ENCODE assay signal across 25 mouse cellular contexts in the genomic region with DNA sequence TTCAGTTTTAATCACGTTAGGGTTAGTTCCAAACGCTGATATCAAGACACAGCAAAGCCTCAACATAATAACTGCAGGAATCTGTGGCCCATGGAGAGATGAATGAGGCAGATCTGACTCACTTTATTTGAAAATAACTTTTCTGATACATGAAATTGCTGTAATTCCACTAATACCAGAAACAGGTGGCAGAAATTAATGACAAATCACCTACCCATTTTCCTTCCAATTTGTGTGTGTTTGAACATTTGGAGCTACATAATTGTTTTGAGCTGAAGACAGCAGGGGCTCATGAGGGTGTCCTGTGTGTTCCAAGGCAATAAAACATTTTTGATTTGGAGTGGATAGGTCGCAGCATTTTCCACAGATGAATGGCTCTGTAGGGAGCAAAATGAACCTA.
"Had no signal": no experiment of that assay in that cellular context is flagged by ENCODE, and none has a peak within 500 bp of the region (broad histone marks: within the 10 kb centered on the region; RNA-seq: fewer than 3 reads in every experiment).

No protein-coding gene starts in this region.

- H3K4me2 ChIP-seq: heart, embryonic 11.5 days; heart, embryonic 13.5 days; heart, embryonic 15.5 days; hindbrain, embryonic 13.5 days; hindbrain, embryonic 15.5 days; kidney, embryonic 15.5 days; limb, embryonic 13.5 days; limb, embryonic 15.5 days; liver, embryonic 12.5 days had no signal

- H3K4me3 ChIP-seq: gastrocnemius, adult 2 months; heart, embryonic 13.5 days; heart, embryonic 15.5 days; hindbrain, embryonic 13.5 days; hindbrain, embryonic 15.5 days; kidney, embryonic 15.5 days; limb, embryonic 13.5 days; limb, embryonic 15.5 days; liver, embryonic 12.5 days had no signal

- DNase-seq: gastrocnemius, adult 2 months; gastrocnemius, postnatal 10 days; gastrocnemius, postnatal 25 days; heart, adult 18-20 months; heart, postnatal 14 days; heart, postnatal 36 days; kidney, adult 11 months; kidney, adult 2 months; kidney, adult 9 months; kidney, postnatal 14 days; kidney, postnatal 36 days; left cerebral cortex, postnatal 4 days had no signal

- H3K27me3 ChIP-seq: heart, embryonic 13.5 days; heart, embryonic 15.5 days; hindbrain, embryonic 13.5 days; hindbrain, embryonic 15.5 days; kidney, embryonic 15.5 days; limb, embryonic 13.5 days; limb, embryonic 15.5 days; liver, embryonic 12.5 days had no signal

- H3K9ac ChIP-seq: heart, embryonic 13.5 days; heart, embryonic 15.5 days; hindbrain, embryonic 13.5 days; hindbrain, embryonic 15.5 days; kidney, embryonic 15.5 days; limb, embryonic 13.5 days; limb, embryonic 15.5 days; liver, embryonic 12.5 days; liver, embryonic 14.5 days had no signal

- ATAC-seq: hindbrain, postnatal 0 days; intestine, embryonic 16.5 days; liver, embryonic 12.5 days had no signal

- H3K36me3 ChIP-seq: heart, embryonic 13.5 days; heart, embryonic 15.5 days; hindbrain, embryonic 13.5 days; hindbrain, embryonic 15.5 days; kidney, embryonic 15.5 days; limb, embryonic 13.5 days; limb, embryonic 15.5 days; liver, embryonic 12.5 days had no signal

- H3K4me1 ChIP-seq: heart, embryonic 13.5 days; heart, embryonic 15.5 days; hindbrain, embryonic 15.5 days; kidney, embryonic 15.5 days; limb, embryonic 13.5 days; limb, embryonic 15.5 days; liver, embryonic 12.5 days had no signal

- H3K9me3 ChIP-seq: heart, embryonic 13.5 days; heart, embryonic 15.5 days; hindbrain, embryonic 13.5 days; hindbrain, embryonic 15.5 days; kidney, embryonic 15.5 days; limb, embryonic 13.5 days; limb, embryonic 15.5 days; liver, embryonic 12.5 days had no signal

- H3K27ac ChIP-seq: gastrocnemius, adult 2 months; heart, embryonic 13.5 days; heart, embryonic 15.5 days; hindbrain, embryonic 13.5 days; hindbrain, embryonic 15.5 days; hindbrain, postnatal 0 days; kidney, embryonic 15.5 days; kidney, postnatal 0 days; limb, embryonic 13.5 days; limb, embryonic 15.5 days; liver, embryonic 12.5 days; liver, embryonic 14.5 days had no signal
